Mouse (Mus musculus): ENCODE measurements at regions not wholly inside any gene's neighbourhood (a gene's known extent, or its start where the extent isn't known, plus 50 kb on each side); places are given as distances from the start of the nearest gene placed in this dataset.

- TF ChIP-seq GATA1 (IDR thresholded peaks at IDR 0.05; ENCODE audit: borderline replicate concordance, low read length) (no peak), FLI1 (IDR thresholded peaks at IDR 0.05; ENCODE audit: low read length) (no peak)
Measured at GRCm38 (mm10) chr7:70787966-70788365, 421.4 kb upstream of the Nr2f2 start.

Data from megakaryocyte, embryonic 14.5 days (primary cell).